Mouse (Mus musculus): ENCODE data around the gene Ulk4. TPM values are rescaled to one million over a fixed set of nuclear protein-coding genes. Genes with fewer than 3 reads are reported as not detected.

Ulk4 gene
- polyA plus RNA-seq, 1 experiment from 2014 or later: 213 TPM

GRCm38 (mm10) chr9:120913152-120913551, 363.8 kb downstream of the Ulk4 start:
- ATAC-seq (replicated peaks; ENCODE audit: insufficient number of reproducible peaks, low FRiP score, low TSS enrichment, low read depth) (no peak), DNase-seq (ENCODE audit: low spot score) (no peak)
- Histone ChIP-seq H3K27ac (replicated peaks; ENCODE audit: low read depth, low read length) (no peak overlapping the region), H3K4me3 (ENCODE audit: low read depth, low read length) (no peak overlapping the region), H3K9me3 (replicated peaks; ENCODE audit: control insufficient read depth, low read length) (no peaks in the 10 kb centered on the region), H3K36me3 (replicated peaks; ENCODE audit: control insufficient read depth, insufficient read depth, low read depth, low read length) (no peaks in the 10 kb centered on the region), H3K27me3 (ENCODE audit: control insufficient read depth, insufficient read depth, low read length) (no peaks in the 10 kb centered on the region), H3K9ac (replicated peaks; ENCODE audit: low read length) (no peak overlapping the region), H3K4me1 (ENCODE audit: control insufficient read depth, insufficient read depth, low read length) (no peaks in the 10 kb centered on the region), H3K4me2 (ENCODE audit: low read depth, low read length) (no peak overlapping the region)
- 86% methylated on average over 13 of the region's 13 CpGs for WGBS

- no peaks in the 10 kb centered on the region for H3K27me3 ChIP-seq (ENCODE audit: control insufficient read depth, insufficient read depth, low read length)
- ATAC-seq (replicated peaks; ENCODE audit: insufficient number of reproducible peaks, low FRiP score, low TSS enrichment, low read depth) (no peak), DNase-seq (ENCODE audit: low spot score) (no peak)
- no peak overlapping the region for H3K4me3 ChIP-seq (ENCODE audit: low read depth, low read length)
- H3K9ac ChIP-seq (replicated peaks; ENCODE audit: low read length): no peak overlapping the region
- no peaks in the 10 kb centered on the region for H3K4me1 ChIP-seq (ENCODE audit: control insufficient read depth, insufficient read depth, low read length)
- H3K36me3 ChIP-seq (replicated peaks; ENCODE audit: control insufficient read depth, insufficient read depth, low read depth, low read length): no peaks in the 10 kb centered on the region
- whole genome bisulfite sequencing: 83% methylated on average over 6 of the region's 6 CpGs
- no peak overlapping the region for H3K27ac ChIP-seq (replicated peaks; ENCODE audit: low read depth, low read length)
- no peaks in the 10 kb centered on the region for H3K9me3 ChIP-seq (replicated peaks; ENCODE audit: control insufficient read depth, low read length)
- H3K4me2 ChIP-seq (ENCODE audit: low read depth, low read length): no peak overlapping the region
Measured at GRCm38 (mm10) chr9:120908461-120908860, 368.5 kb downstream of the Ulk4 start.

Small RNAs within 50 kb of the gene (microRNA-seq; reads per million reads assigned to microRNA genes)
- not detected for gene Mir7090 (ENCODE audit: borderline number of aligned reads)

Other genes with a start within 250 kb of the Ulk4 start
- 8.8 and 10.1 TPM in 2 replicates for gene Trak1, start 20.3 kb upstream of the Ulk4 start, polyA plus RNA-seq (2014; fragmentation: Nextera tagmentation; extraction: Ambion mirVana)
- 0.65 and 1.7 TPM in 2 replicates for gene Cck, start 218.5 kb upstream of the Ulk4 start, polyA plus RNA-seq (2014; fragmentation: Nextera tagmentation; extraction: Ambion mirVana)